Mouse (Mus musculus) thymus, postnatal 0 days (tissue): ENCODE results near the gene Il17rc. TPM values are rescaled to one million over a fixed set of nuclear protein-coding genes. Genes with fewer than 3 reads are reported as not detected.
A peak's percentile ranks its signal among the peaks of the same experiment; 100 is the strongest.

ENCODE experiments used
- DNase-seq: peaks from one replicate; pipeline ENCODE4 v3.0.0-alpha.2; 2015; ENCODE audit warnings: low spot score
- polyA plus RNA-seq: library from polyadenylated mRNA; unstranded; fragments of >200 nt; fragmentation: Nextera tagmentation; extraction: Ambion mirVana; gene quantifications from 2 replicates; pipeline ENCODE4 v1.2.1, GENCODE M21; 2015

Gene Il17rc
- 5.0 and 6.5 TPM in 2 replicates for polyA plus RNA-seq

- no peak for DNase-seq
Observed at GRCm38 (mm10) chr6:113471297-113471936, at the start of gene Il17rc. Gene Il17rc, plus strand, starts transcription at chr6:113471427.

GRCm38 (mm10) chr6:113423000-113423399, 48.2 kb upstream of the Il17rc start:
- no peak for DNase-seq

- no peak for DNase-seq
Observed at GRCm38 (mm10) chr6:113424187-113424586, 47.0 kb upstream of the Il17rc start.

- DNase-seq = no peak
Observed at GRCm38 (mm10) chr6:113426696-113427095, 44.5 kb upstream of the Il17rc start.

GRCm38 (mm10) chr6:113427397-113427796, 43.8 kb upstream of the Il17rc start:
- DNase-seq = peak; percentile 53

- no peak for DNase-seq
Observed at GRCm38 (mm10) chr6:113428006-113428405, 43.2 kb upstream of the Il17rc start.

- no peak for DNase-seq
Observed at GRCm38 (mm10) chr6:113429965-113430364, 41.3 kb upstream of the Il17rc start.

- no peak for DNase-seq
Observed at GRCm38 (mm10) chr6:113430846-113431245, 40.4 kb upstream of the Il17rc start.

- DNase-seq = no peak
Observed at GRCm38 (mm10) chr6:113431801-113432200, 39.4 kb upstream of the Il17rc start.

- DNase-seq = no peak
Observed at GRCm38 (mm10) chr6:113433661-113434060, 37.6 kb upstream of the Il17rc start.

- DNase-seq = no peak
Observed at GRCm38 (mm10) chr6:113434691-113435090, 36.5 kb upstream of the Il17rc start.

GRCm38 (mm10) chr6:113435664-113436205, 35.5 kb upstream of the Il17rc start, which contains the start of gene Cidec:
Gene Cidec, minus strand, starts transcription at chr6:113435760.
- DNase-seq = no peak

- no peak for DNase-seq
Observed at GRCm38 (mm10) chr6:113437135-113437534, 34.1 kb upstream of the Il17rc start.

- DNase-seq = no peak
Observed at GRCm38 (mm10) chr6:113438721-113439430, 32.4 kb upstream of the Il17rc start.

- no peak for DNase-seq
Observed at GRCm38 (mm10) chr6:113440686-113441085, 30.5 kb upstream of the Il17rc start.

- DNase-seq = peak; percentile 88
Observed at GRCm38 (mm10) chr6:113441147-113441680, 30.0 kb upstream of the Il17rc start.

- DNase-seq = peak; percentile 8
Observed at GRCm38 (mm10) chr6:113442087-113442441, 29.2 kb upstream of the Il17rc start.

GRCm38 (mm10) chr6:113442442-113443090, 28.7 kb upstream of the Il17rc start, which contains the start of gene Jagn1:
Gene Jagn1, plus strand, starts transcription at chr6:113442569.
- peak; percentile 93 for DNase-seq

- DNase-seq = peak; percentile 27
Observed at GRCm38 (mm10) chr6:113443091-113443490, 28.1 kb upstream of the Il17rc start.

GRCm38 (mm10) chr6:113444207-113444965, 26.8 kb upstream of the Il17rc start:
- no peak for DNase-seq

- no peak for DNase-seq
Observed at GRCm38 (mm10) chr6:113447639-113448038, 23.6 kb upstream of the Il17rc start.
